Mouse (Mus musculus) midbrain, postnatal 0 days (tissue): ENCODE data around the gene Tmem151a. TPM values are rescaled to one million over a fixed set of nuclear protein-coding genes. Genes with fewer than 3 reads are reported as not detected.

Experiments used
- ATAC-seq: fragments of 200-750 bp; cut with Nextera tagmentation; 2 replicates; pipeline ENCODE4 v1.8.0; 2017; ENCODE audit warnings: moderate number of reproducible peaks, mild to moderate bottlenecking, moderate TSS enrichment, moderate library complexity; ENCODE audit not compliant: low FRiP score
- DNase-seq: peaks from one replicate; pipeline ENCODE4 v3.0.0-alpha.2; 2015; ENCODE audit warnings: low spot score
- H3K27ac ChIP-seq: fragments of 300-500 bp; sonication (generic); 2 replicates; pipeline ENCODE4 v1.5.1; 2014; ENCODE audit warnings: low read depth, mild to moderate bottlenecking, low read length, mixed read lengths
- H3K27me3 ChIP-seq: fragments of 300-500 bp; sonication (generic); 2 replicates; pipeline ENCODE4 v1.6.1; 2014; ENCODE audit warnings: low read length, control low read depth, mixed read lengths; ENCODE audit not compliant: insufficient read depth
- H3K36me3 ChIP-seq: fragments of 300-500 bp; sonication (generic); 2 replicates; pipeline ENCODE4 v1.6.1; 2014; ENCODE audit warnings: low read length, control low read depth, mixed read lengths; ENCODE audit not compliant: insufficient read depth
- H3K4me1 ChIP-seq: fragments of 300-500 bp; sonication (generic); 2 replicates; pipeline ENCODE4 v1.6.1; 2014; ENCODE audit warnings: mild to moderate bottlenecking, control low read depth, antibody characterized with exemption, low read length, mixed read lengths; ENCODE audit not compliant: insufficient read depth
- H3K4me2 ChIP-seq: fragments of 300-500 bp; sonication (generic); 2 replicates; pipeline ENCODE4 v1.6.1; 2014; ENCODE audit warnings: low read depth, mild to moderate bottlenecking, low read length, mixed read lengths; ENCODE audit not compliant: poor library complexity, severe bottlenecking
- H3K4me3 ChIP-seq: fragments of 300-500 bp; sonication (generic); 2 replicates; pipeline ENCODE4 v1.5.1; 2014; ENCODE audit warnings: low read depth, mild to moderate bottlenecking, low read length, moderate library complexity
- H3K9ac ChIP-seq: fragments of 300-500 bp; sonication (generic); replicated peaks from 2 replicates; pipeline ENCODE4 v1.6.1; 2014; ENCODE audit warnings: mild to moderate bottlenecking, low read length, moderate library complexity, mixed read lengths; ENCODE audit not compliant: poor library complexity, severe bottlenecking
- H3K9me3 ChIP-seq: fragments of 300-500 bp; sonication (generic); 2 replicates; pipeline ENCODE4 v1.6.1; 2016; ENCODE audit warnings: low read length, control low read depth
- CTCF ChIP-seq: IDR thresholded peaks from 2 replicates; pipeline ENCODE4 v1.5.1; 2016; ENCODE audit warnings: antibody characterized with exemption, mild to moderate bottlenecking
- WGBS: fragments of 180-500 bp; shearing (Covaris S2); extraction: QIAGEN DNeasy Blood & Tissue Kit; methylation state at CpG from one replicate; pipeline ENCODE4 v1.1.7; 2014; 5-methylcytosine and 5-hydroxymethylcytosine counted together
- polyA plus RNA-seq: library from polyadenylated mRNA; unstranded; fragments of >200 nt; fragmentation: Nextera tagmentation; extraction: Ambion mirVana; gene quantifications from 2 replicates; pipeline ENCODE4 v1.2.1, GENCODE M21; 2015
- total RNA-seq: library from RNA; depleted of rRNA; stranded (reverse); fragments of >200 nt; gene quantifications from 2 replicates; pipeline ENCODE4 v1.2.3, GENCODE M21; 2014

Tmem151a gene
- total and polyA plus RNA-seq, 2 experiments from 2014 or later, result 64.0 to 64.2 TPM

DNA sequence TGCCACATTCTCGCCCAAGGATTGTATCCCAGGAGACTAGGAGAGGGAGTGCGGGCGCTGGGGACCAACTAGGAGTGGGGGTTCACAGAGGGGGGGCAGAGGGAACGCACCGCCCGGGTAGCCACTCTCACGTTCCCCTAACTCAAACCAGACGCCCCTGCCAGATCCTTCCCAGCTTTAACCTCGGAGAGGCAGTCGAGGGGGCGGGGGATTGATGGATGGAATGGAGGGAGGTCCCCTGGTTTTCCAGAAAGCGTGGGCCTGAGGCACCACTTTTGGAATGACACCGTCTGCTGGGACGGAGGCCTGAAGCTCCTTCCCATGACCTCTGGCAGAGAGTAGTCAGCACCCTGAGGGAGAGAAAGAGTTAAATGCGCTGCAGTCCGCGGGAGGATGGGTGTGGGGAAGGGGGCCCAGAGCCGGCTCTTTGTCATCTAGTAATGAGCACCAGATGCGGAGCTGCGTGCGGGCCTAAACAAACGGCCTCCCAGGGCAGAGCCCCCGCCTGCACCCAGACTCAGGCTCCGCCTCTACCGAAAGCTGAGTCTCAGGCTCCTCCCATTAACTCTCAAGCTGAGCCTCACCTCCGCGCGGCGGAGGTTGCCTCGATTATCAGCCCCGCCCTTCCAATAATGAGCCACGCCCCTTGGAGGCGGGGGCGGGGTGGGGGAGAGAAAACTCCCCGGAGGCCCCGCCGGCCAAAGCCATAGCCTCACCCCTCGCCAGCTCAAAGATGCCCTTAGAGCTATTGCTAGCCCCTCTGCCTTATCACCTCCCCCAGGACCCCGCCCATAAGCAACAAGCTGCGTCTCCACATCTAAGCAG lies 13.6 kb downstream of the Tmem151a start:
- Histone ChIP-seq H3K9ac (peak overlapping the region; percentile 66), H3K4me2 (peak overlapping the region; percentile 91), H3K36me3 (no peaks in the 10 kb centered on the region), H3K9me3 (no peaks in the 10 kb centered on the region), H3K4me1 (peaks cover 11% of the 10 kb centered on the region), H3K27ac (no peak overlapping the region; the same call in 1 of the 2 replicates), H3K27me3 (peaks cover 29% of the 10 kb centered on the region), H3K4me3 (peak overlapping the region; percentile 45)
- DNase-seq, result peak; percentile 78
- under 1% methylated on average over 39 of the region's 40 CpGs for WGBS
- no peak for TF ChIP-seq CTCF
- ATAC-seq, result peak; percentile 64

DNA sequence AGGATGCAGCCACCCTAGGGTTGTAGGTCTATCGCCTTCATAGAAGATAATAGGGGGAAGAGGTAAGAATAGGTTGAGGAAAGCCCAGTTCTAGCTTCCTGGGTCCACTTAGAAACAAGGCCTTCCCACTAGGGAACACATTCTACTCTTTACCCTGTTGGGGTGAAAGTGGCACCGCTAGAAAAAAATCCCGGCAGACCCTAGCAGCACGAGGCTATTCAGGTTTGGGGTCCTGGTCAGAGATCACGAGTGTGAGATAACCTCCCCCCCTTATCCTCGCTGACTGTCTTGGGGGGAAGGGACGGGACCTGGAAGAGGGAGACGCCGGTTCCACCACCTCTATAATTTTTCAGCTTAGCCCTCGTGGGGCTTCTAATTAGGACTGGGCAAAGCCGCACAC lies 14.3 kb downstream of the Tmem151a start:
- no peak for ATAC-seq
- TF ChIP-seq CTCF, result no peak
- Histone ChIP-seq H3K9me3 (no peaks in the 10 kb centered on the region), H3K4me1 (peaks cover 11% of the 10 kb centered on the region), H3K4me3 (peak overlapping the region; percentile 45), H3K9ac (peak overlapping the region; percentile 66), H3K4me2 (peak overlapping the region; percentile 91), H3K27me3 (peaks cover 29% of the 10 kb centered on the region), H3K27ac (no peak overlapping the region; the same call in 1 of the 2 replicates), H3K36me3 (no peaks in the 10 kb centered on the region)
- no peak for DNase-seq
- WGBS, result 10% methylated on average over 11 of the region's 11 CpGs

GRCm38 (mm10) chr19:5069978-5070377 lies 15.4 kb downstream of the Tmem151a start:
- no peak for TF ChIP-seq CTCF
- no peak for DNase-seq
- ATAC-seq, result no peak
- Histone ChIP-seq H3K4me1 (peaks cover 11% of the 10 kb centered on the region), H3K4me2 (peak overlapping the region; percentile 1; the same call in 1 of the 2 replicates), H3K27ac (no peak overlapping the region), H3K27me3 (peaks cover 29% of the 10 kb centered on the region), H3K36me3 (no peaks in the 10 kb centered on the region), H3K9ac (no peak overlapping the region), H3K4me3 (no peak overlapping the region), H3K9me3 (no peaks in the 10 kb centered on the region)
- WGBS, result 87% methylated on average over 7 of the region's 7 CpGs

GRCm38 (mm10) chr19:5069486-5069885 lies 15.8 kb downstream of the Tmem151a start:
- Histone ChIP-seq H3K9ac (no peak overlapping the region), H3K4me2 (peak overlapping the region; percentile 1), H3K4me1 (peaks cover 11% of the 10 kb centered on the region), H3K36me3 (no peaks in the 10 kb centered on the region), H3K4me3 (no peak overlapping the region), H3K27me3 (peaks cover 29% of the 10 kb centered on the region), H3K27ac (no peak overlapping the region), H3K9me3 (no peaks in the 10 kb centered on the region)
- no peak for TF ChIP-seq CTCF
- DNase-seq (no peak), ATAC-seq (no peak)
- 91% methylated on average over 5 of the region's 5 CpGs for WGBS

- DNase-seq (no peak), ATAC-seq (peak; percentile 9; the same call in 1 of the 2 replicates)
- Histone ChIP-seq H3K9me3 (no peaks in the 10 kb centered on the region), H3K36me3 (no peaks in the 10 kb centered on the region), H3K4me2 (peak overlapping the region; percentile 74), H3K9ac (peak overlapping the region; percentile 54; the same call in 1 of the 2 replicates), H3K4me1 (peaks cover 11% of the 10 kb centered on the region), H3K4me3 (peak overlapping the region; percentile 38), H3K27ac (no peak overlapping the region), H3K27me3 (peaks cover 25% of the 10 kb centered on the region)
- no peak for TF ChIP-seq CTCF
- WGBS, result 32% methylated on average over 21 of the region's 21 CpGs
Observed at GRCm38 (mm10) chr19:5068570-5069234, 16.6 kb downstream of the Tmem151a start.
